Mouse (Mus musculus): ENCODE results near the gene Prr29. TPM values are rescaled to one million over a fixed set of nuclear protein-coding genes. Genes with fewer than 3 reads are reported as not detected.

The Prr29 gene
- polyA plus RNA-seq, 1 experiment = 0.87 TPM

GRCm38 (mm10) chr11:106411157-106411556 lies 45.9 kb downstream of the Prr29 start:
- H3K27ac ChIP-seq (ENCODE audit: insufficient read depth, low read length) = no peak overlapping the region
- TF ChIP-seq CTCF (IDR thresholded peaks at IDR 0.05; ENCODE audit: borderline replicate concordance, insufficient read depth, low read depth, low read length) (no peak), POLR2A (IDR thresholded peaks at IDR 0.05; ENCODE audit: borderline replicate concordance, insufficient read depth, low read length) (no peak)
- no peak overlapping the region for H3K4me3 ChIP-seq (replicated peaks; ENCODE audit: insufficient read depth, low read depth, low read length)
- H3K27me3 ChIP-seq (ENCODE audit: control insufficient read depth, insufficient read depth, low read length) = no peaks in the 10 kb centered on the region
- WGBS = 93% methylated on average over 2 of the region's 2 CpGs
- DNase-seq = no peak
- H3K4me1 ChIP-seq (ENCODE audit: control insufficient read depth, insufficient read depth, low read length) = no peaks in the 10 kb centered on the region

- DNase-seq = no peak
- Histone ChIP-seq H3K4me3 (replicated peaks; ENCODE audit: insufficient read depth, low read depth, low read length) (no peak overlapping the region), H3K4me1 (ENCODE audit: control insufficient read depth, insufficient read depth, low read length) (no peaks in the 10 kb centered on the region), H3K27me3 (ENCODE audit: control insufficient read depth, insufficient read depth, low read length) (no peaks in the 10 kb centered on the region), H3K27ac (ENCODE audit: insufficient read depth, low read length) (no peak overlapping the region)
- no peak for TF ChIP-seq CTCF (IDR thresholded peaks at IDR 0.05; ENCODE audit: borderline replicate concordance, insufficient read depth, low read depth, low read length)
- no peak for TF ChIP-seq POLR2A (IDR thresholded peaks at IDR 0.05; ENCODE audit: borderline replicate concordance, insufficient read depth, low read length)
- whole genome bisulfite sequencing = 82% methylated on average over 3 of the region's 3 CpGs
Observed at GRCm38 (mm10) chr11:106412641-106413360, 47.5 kb downstream of the Prr29 start.

- Histone ChIP-seq H3K27ac (ENCODE audit: insufficient read depth, low read length) (no peak overlapping the region), H3K27me3 (ENCODE audit: control insufficient read depth, insufficient read depth, low read length) (no peaks in the 10 kb centered on the region), H3K4me1 (ENCODE audit: control insufficient read depth, insufficient read depth, low read length) (no peaks in the 10 kb centered on the region), H3K4me3 (replicated peaks; ENCODE audit: insufficient read depth, low read depth, low read length) (no peak overlapping the region)
- DNase-seq = no peak
- TF ChIP-seq POLR2A (IDR thresholded peaks at IDR 0.05; ENCODE audit: borderline replicate concordance, insufficient read depth, low read length) = no peak
- no peak for TF ChIP-seq CTCF (IDR thresholded peaks at IDR 0.05; ENCODE audit: borderline replicate concordance, insufficient read depth, low read depth, low read length)
- 64% methylated on average over 3 of the region's 3 CpGs for WGBS
Observed at GRCm38 (mm10) chr11:106416331-106416730, 51.1 kb downstream of the Prr29 start.

- 91% methylated on average over 2 of the region's 2 CpGs for WGBS
- Histone ChIP-seq H3K4me3 (replicated peaks; ENCODE audit: insufficient read depth, low read depth, low read length) (no peak overlapping the region), H3K27me3 (ENCODE audit: control insufficient read depth, insufficient read depth, low read length) (no peaks in the 10 kb centered on the region), H3K27ac (ENCODE audit: insufficient read depth, low read length) (no peak overlapping the region), H3K4me1 (ENCODE audit: control insufficient read depth, insufficient read depth, low read length) (no peaks in the 10 kb centered on the region)
- TF ChIP-seq CTCF (IDR thresholded peaks at IDR 0.05; ENCODE audit: borderline replicate concordance, insufficient read depth, low read depth, low read length) (no peak), POLR2A (IDR thresholded peaks at IDR 0.05; ENCODE audit: borderline replicate concordance, insufficient read depth, low read length) (no peak)
- no peak for DNase-seq
Observed at GRCm38 (mm10) chr11:106417860-106418259, 52.6 kb downstream of the Prr29 start.

GRCm38 (mm10) chr11:106418622-106419196 lies 53.4 kb downstream of the Prr29 start:
- Histone ChIP-seq H3K4me3 (replicated peaks; ENCODE audit: insufficient read depth, low read depth, low read length) (no peak overlapping the region), H3K27ac (ENCODE audit: insufficient read depth, low read length) (no peak overlapping the region), H3K27me3 (ENCODE audit: control insufficient read depth, insufficient read depth, low read length) (no peaks in the 10 kb centered on the region), H3K4me1 (ENCODE audit: control insufficient read depth, insufficient read depth, low read length) (no peaks in the 10 kb centered on the region)
- peak; percentile 72 to 80 for DNase-seq
- WGBS = 38% methylated on average over 4 of the region's 4 CpGs
- TF ChIP-seq POLR2A (IDR thresholded peaks at IDR 0.05; ENCODE audit: borderline replicate concordance, insufficient read depth, low read length) (no peak), CTCF (IDR thresholded peaks at IDR 0.05; ENCODE audit: borderline replicate concordance, insufficient read depth, low read depth, low read length) (peak; percentile 95)

GRCm38 (mm10) chr11:106419262-106420102 lies 54.2 kb downstream of the Prr29 start:
- no peak overlapping the region for H3K27ac ChIP-seq (ENCODE audit: insufficient read depth, low read length)
- TF ChIP-seq POLR2A (IDR thresholded peaks at IDR 0.05; ENCODE audit: borderline replicate concordance, insufficient read depth, low read length) (no peak), CTCF (IDR thresholded peaks at IDR 0.05; ENCODE audit: borderline replicate concordance, insufficient read depth, low read depth, low read length) (no peak)
- WGBS = 86% methylated on average over 9 of the region's 9 CpGs

GRCm38 (mm10) chr11:106425201-106425600 lies 59.9 kb downstream of the Prr29 start:
- no peaks in the 10 kb centered on the region for H3K27me3 ChIP-seq (ENCODE audit: control insufficient read depth, insufficient read depth, low read length)
- no peak for DNase-seq
- no peak overlapping the region for H3K27ac ChIP-seq (ENCODE audit: insufficient read depth, low read length)
- TF ChIP-seq CTCF (IDR thresholded peaks at IDR 0.05; ENCODE audit: borderline replicate concordance, insufficient read depth, low read depth, low read length) (no peak), POLR2A (IDR thresholded peaks at IDR 0.05; ENCODE audit: borderline replicate concordance, insufficient read depth, low read length) (no peak)
- 94% methylated on average over 5 of the region's 5 CpGs for WGBS
- no peaks in the 10 kb centered on the region for H3K4me1 ChIP-seq (ENCODE audit: control insufficient read depth, insufficient read depth, low read length)
- H3K4me3 ChIP-seq (replicated peaks; ENCODE audit: insufficient read depth, low read depth, low read length) = no peak overlapping the region

More at GRCm38 (mm10) chr11:106419262-106420102, 54.2 kb downstream of the Prr29 start:
- Histone ChIP-seq H3K4me1 (ENCODE audit: control insufficient read depth, insufficient read depth, low read length) (no peaks in the 10 kb centered on the region), H3K4me3 (replicated peaks; ENCODE audit: insufficient read depth, low read depth, low read length) (no peak overlapping the region), H3K27me3 (ENCODE audit: control insufficient read depth, insufficient read depth, low read length) (no peaks in the 10 kb centered on the region)
- no peak for DNase-seq

Measured in cerebellum, adult 2 months (tissue).